Mouse (Mus musculus) ovary, adult 18-20 months (tissue): Measurements from ENCODE around the gene Pycr1.
A peak's percentile ranks its signal among the peaks of the same experiment; 100 is the strongest.

Experiments used
- DNase-seq: peaks from one replicate; pipeline ENCODE4 v3.0.0; 2022; ENCODE audit warnings: low spot score, mixed read lengths

Gene Pycr1

DNA sequence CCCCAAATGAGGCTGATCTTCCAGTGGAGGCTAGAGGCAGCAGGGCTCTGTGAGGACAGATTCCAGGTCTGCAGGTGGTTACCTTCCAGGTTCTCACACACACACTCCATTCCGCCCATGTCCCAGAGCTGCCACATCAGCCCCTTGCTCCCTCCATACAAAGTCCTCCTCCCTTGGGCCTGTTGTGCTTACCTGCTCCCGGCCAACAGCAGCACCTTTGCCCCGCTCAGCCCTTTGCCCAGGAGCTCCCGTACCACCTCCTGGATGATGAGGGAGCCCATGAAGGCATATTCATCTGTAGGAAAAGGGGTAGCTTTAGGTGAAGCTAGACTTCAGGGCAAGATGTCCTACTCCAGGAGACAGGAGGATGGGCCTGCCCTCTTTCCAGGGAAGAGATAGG lies 13.7 kb upstream of the Pycr1 start:
- DNase-seq: no peak

GRCm38 (mm10) chr11:120654741-120655140 lies 11.2 kb upstream of the Pycr1 start:
- no peak for DNase-seq

DNA sequence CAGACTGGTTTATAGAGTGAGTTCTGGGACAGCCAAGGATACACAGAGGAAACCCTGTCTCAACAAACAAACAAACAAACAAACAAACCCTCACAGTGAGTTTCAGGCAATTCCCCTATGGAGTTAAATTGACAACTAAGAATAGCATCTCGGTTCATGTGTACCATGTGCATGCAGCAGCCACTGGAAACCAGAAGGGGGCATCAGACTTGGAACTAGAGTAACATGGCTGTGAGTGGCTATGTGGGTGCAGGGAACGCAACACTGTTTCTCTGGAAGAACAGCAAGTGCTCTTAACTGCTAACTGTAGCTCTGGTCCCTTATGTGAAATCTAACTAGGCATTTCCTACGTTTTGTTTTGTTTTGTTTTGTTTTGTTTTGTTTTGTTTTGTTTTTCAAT lies 8.3 kb upstream of the Pycr1 start:
- DNase-seq: no peak

DNA sequence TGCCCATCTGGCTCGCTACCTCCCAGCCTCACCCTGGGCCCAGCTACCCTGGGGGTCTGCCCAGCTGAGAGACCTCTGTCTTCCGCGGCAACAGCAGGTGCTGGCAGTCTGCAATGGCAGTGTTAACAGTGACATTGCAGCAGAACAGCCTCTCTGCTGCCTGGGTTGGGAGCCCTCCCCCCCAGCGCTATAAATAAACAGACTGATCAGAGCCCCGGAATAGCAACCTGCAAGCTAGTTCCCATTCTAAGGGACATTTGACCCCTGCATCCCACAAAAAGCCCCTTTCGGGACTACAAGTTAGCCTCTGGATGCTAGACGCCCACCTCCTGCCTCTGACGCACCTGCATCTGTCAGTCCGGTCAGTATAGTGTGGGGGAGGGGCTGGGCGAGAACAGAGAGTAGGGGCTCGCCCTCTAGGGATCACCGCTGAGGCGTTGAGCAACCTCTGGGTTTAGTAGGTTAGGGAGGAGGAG lies 4.5 kb upstream of the Pycr1 start, which contains the start of gene Myadml2:
TSS of gene Myadml2 (minus strand) at position 158 of the 476 bp plus-strand sequence.
- no peak for DNase-seq

GRCm38 (mm10) chr11:120647047-120647830 lies 3.7 kb upstream of the Pycr1 start:
- no peak for DNase-seq

GRCm38 (mm10) chr11:120642939-120643600 lies 499 bp downstream of the Pycr1 start:
- no peak for DNase-seq

DNA sequence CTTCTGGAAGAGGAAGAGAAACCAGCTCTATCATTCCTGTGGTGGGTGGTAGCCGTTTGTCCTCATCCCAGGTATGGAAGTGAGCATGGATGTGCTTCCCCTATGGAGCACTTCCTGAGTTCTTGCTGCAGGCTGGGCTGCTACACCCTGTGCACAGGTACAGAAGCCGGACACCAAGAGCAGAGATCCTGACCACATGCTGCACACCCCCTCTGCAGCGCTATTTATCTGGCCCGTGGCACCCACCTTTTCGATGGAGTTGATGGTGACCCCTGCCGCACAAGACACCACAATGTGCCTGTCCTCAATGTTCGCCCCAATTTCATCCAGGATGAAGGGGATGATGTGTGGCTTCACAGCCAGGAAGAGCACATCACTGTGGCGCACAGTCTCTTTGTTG lies 1.7 kb downstream of the Pycr1 start:
- DNase-seq: no peak

- DNase-seq: no peak
These were observed 2.3 kb downstream of the Pycr1 start for GRCm38 (mm10) chr11:120641255-120641654.

- DNase-seq: no peak
These were observed 8.8 kb downstream of the Pycr1 start for GRCm38 (mm10) chr11:120634810-120635209.

- DNase-seq: peak; percentile 92
These were observed 9.8 kb downstream of the Pycr1 start, which contains the start of gene Mafg for GRCm38 (mm10) chr11:120633520-120634343. TSS of gene Mafg (minus strand) at chr11:120633600.

- DNase-seq: peak; percentile 76
These were observed 10.7 kb downstream of the Pycr1 start for GRCm38 (mm10) chr11:120632559-120633519.

DNA sequence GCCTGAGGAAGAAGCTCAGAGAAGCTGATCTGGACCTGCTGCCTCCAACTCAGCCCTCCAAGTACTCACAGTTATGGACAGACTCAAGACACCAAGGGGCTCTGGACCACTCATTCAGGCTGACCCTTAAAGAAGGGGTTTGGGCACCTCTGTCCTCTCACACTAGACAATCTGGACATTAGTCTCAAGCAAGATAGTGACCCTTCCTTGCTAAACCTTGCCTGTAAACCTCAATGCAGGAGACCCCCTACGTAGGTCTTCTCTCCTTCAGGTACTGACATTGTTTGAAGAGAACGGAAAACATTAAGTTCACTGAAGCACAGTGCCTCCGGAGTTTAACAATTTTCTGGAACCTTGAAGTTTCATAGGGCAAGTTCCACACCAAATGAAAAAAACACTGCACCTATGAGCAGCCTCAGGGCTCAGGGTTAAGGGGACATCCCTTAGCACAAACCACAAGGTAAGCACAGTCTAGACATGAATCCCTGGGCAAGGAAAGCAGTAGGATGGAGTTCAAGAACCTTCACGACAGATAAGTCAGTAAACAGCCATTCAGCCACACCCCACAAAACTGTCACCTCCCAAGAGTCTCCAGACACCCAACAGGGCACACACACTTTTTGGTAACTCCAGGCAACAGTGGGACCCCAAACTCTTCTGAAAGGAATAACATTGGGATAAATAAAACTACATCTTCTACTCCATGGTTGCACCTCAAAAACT lies 11.7 kb downstream of the Pycr1 start:
- no peak for DNase-seq

- no peak for DNase-seq
These were observed 12.5 kb downstream of the Pycr1 start for GRCm38 (mm10) chr11:120630881-120631725.

GRCm38 (mm10) chr11:120630401-120630871 lies 13.1 kb downstream of the Pycr1 start:
- no peak for DNase-seq

DNA sequence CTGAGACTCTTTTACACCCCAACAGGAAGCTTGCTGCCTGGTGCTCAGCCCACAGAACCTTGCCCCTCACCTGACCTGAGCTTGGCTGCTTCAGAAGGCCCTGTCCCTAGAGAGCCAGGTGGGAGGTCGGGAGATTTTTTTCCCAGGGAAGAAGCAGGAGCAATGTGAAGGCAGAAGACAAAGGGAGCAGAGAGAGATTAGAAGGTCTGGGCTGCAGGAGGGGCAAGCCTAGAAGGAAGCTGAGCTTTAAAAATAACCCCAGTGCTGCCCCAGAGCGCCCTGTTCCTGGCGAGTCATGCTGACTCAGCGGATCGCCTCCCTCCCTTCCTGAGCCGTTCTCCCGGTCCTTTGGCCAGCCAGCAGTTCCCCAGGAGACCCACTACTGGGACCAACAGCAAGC lies 13.7 kb downstream of the Pycr1 start:
- no peak for DNase-seq

DNA sequence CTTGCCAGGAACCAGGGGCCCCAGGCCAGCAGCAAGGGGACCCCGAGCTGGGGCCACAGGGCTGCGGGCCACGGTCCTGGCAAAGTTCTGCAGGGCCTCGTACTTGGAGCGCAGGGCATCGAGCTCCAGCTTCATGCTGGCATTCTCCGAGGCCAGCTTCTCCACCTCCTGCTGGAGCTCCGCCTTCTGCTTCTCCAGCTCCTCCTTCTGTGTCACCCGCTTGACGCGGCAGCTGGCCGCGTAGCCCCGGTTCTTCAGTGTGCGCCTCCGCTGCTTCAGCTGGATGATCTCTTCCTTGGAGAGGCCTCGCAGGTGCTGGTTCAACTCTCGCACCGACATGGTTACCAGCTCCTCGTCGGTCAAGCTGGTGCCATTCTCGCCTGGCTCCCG lies 14.2 kb downstream of the Pycr1 start:
- no peak for DNase-seq

GRCm38 (mm10) chr11:120628601-120629340 lies 14.8 kb downstream of the Pycr1 start:
- DNase-seq: no peak

- DNase-seq: no peak
These were observed 15.9 kb downstream of the Pycr1 start for GRCm38 (mm10) chr11:120627468-120628300.
